Mouse (Mus musculus): ENCODE measurements at regions not wholly inside any gene's neighbourhood (a gene's known extent, or its start where the extent isn't known, plus 50 kb on each side); places are given as distances from the start of the nearest gene placed in this dataset.

DNA sequence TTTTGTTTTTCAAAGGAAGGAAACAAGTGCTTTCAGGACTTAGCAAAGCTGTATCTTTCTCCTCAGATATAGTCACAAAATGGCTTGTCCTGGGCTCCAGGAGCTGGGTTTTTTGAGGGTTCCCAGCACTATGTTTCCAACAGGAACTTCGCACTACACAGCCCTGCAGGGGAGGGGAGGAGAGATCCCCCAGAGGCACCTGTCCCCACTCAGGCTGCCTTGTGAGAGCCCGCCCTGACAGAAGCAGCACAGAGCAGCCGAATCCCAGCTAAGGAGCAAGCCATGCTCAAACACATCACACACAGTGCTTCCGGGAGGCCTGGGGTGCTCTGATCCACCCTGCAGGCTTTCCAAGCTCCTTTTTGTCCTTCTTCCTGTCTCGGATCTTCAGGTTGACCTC, 108.6 kb upstream of the Cdh4 start:
- no peak for DNase-seq (ENCODE audit: low read depth, low spot score)

DNA sequence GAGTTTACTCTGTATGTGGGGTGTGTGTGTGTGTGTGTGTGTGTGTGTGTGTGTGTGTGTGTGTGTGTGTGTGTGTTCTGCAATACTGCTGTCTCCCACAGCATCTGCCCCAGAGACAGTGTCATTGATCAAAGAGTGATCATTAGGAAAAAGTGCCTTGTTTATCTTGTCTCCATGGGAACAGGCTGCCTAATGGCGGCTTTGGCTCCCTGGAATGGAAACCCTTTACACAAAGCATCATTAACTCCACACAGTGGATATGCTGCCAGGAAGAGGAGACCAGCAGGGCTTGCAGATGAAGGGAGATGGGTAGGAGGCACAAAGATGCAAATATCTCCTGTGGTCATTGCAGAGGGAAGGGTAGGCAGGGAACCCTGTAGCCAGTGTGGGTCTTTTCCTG, 106.0 kb upstream of the Cdh4 start:
- no peak for DNase-seq (ENCODE audit: low read depth, low spot score)

DNA sequence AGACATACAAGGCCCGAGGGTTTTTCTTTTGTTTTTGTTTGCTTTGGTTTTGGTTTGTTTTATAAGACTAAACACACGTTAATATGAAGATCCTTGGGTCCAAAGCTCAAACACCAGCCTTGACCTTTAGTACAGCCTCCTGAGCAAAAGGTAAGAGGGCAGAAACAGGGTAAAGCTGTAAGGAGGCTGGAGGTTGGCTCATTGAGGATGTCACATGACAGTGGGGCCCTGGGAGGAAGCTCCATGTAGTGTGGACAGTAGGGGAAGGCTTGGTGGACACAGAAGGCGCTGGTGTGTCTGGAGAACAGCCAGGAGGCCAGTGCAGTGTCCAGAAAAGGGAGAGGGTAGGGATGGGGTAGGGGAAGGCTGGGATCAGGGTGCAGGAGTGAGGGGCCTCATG, 89.6 kb upstream of the Cdh4 start:
- no peak for DNase-seq (ENCODE audit: low read depth, low spot score)

DNA sequence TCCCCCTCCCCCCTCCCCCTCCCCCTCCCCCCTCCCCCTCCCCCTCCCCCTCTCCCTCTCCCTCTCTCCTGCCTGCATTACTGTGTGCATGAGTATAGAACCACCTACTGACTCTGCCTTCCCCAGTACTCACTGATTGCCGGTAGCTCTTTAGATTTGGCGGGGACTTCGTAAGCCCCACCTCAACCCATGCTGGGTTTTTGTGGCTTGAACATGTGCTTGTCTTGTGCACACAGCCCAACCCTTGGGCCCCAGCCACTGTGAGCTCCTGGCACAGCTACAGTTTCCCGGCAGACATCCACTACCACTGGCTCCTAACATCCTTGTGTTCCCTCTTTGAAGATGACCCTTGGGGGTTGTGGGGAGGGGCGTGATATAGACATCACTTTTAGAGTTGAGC, 87.4 kb upstream of the Cdh4 start:
- DNase-seq (ENCODE audit: low read depth, low spot score): no peak

DNA sequence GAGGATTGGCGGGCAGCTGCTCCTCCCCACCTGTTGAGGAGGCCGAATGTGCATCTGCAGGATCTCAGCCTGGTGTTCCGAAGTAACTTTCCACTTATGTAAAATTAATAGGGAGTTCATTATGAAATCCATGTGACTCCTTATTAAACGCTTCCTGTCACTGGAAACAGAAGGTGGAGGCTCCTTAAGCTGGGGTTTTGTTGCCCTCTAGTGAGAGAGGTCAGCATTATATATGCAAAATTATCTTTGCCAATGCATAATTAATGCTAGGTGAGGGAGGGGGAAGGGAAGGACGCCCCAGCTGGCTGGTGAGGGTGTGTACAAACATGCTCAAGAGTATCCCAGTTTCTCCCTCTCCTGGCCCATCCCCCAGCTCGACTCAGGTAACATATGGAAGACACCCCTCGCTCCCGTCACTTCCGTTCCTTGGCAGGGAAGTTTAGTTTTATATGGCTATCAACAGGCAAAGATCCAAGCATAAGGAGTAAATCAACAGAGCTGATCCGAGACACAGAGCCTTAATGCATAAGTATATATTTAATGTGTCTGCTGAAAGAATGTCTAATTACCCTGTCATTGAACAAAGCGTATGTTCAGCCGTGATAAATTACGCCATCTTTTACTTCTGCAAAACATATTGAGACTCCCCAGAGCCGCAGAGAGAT, 71.2 kb upstream of the Cdh4 start:
- DNase-seq (ENCODE audit: low read depth, low spot score): no peak

DNA sequence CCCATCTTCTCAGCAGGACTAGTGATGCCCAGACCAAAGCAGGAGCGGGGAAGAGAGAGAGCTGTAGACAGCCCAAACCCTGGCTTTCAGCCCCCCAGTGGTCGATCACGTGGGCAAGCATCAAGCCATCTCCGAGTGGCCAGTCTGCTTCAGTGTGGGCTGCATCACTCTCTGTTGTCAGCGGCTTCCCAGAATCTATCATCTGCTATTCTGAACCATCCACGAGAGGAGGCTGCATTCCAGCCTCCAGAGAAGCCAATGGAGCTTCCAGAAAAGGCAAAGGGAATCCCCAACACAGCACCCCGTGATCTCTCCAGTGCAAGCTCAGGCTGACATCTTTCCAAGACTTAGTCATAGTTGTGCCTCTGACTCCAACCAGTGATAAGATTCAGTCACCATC, 70.7 kb upstream of the Cdh4 start:
- DNase-seq (ENCODE audit: low read depth, low spot score): no peak

DNA sequence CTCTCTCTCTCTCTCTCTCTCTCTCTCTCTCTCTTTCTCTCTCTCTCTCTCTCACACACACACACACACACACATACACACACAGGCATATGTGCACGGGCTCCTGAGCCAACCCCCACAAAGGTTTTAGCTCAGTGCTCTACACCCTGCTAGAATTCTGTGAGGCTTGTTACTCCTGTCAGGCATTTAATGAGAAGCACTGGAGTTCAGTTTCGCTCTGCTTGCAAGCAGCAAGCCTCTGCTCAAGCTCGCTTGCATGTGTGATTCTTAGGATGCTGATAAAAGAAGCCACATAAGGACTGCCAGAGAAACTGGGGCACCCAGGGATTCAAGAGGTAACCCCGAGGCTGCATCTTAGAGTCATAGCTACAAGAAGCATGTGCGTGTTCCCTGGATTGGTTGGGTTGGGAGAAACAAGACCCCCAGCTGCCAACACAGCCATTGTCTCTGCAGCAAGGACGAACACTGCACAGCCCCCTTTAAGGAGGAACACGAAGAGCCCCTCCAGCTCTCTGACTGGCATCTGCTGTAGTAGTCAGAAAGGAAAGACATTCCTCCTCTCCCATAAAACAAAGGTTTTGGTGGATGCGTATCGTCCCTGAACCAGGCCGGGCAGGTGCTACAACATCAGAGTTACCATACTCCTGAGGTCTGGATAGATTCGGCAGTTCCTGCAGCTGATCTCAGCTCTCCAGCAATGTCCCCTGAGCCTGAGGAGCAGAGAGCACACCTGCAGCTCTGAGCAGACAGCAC, 62.4 kb upstream of the Cdh4 start:
- no peak for DNase-seq (ENCODE audit: low read depth, low spot score)

DNA sequence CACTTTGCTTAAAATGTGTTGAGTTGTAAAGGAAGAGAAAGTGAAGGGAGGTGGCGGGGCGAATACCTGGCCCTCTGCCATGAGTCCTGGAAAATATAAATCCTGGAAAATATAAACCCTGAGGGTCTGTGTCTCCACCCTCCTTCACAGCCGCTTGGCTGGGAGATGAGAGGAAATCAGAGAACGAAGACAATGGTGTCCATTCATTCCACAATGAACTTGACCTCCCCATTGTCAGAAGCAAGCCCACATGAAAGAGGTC, 61.9 kb upstream of the Cdh4 start:
- no peak for DNase-seq (ENCODE audit: low read depth, low spot score)

DNA sequence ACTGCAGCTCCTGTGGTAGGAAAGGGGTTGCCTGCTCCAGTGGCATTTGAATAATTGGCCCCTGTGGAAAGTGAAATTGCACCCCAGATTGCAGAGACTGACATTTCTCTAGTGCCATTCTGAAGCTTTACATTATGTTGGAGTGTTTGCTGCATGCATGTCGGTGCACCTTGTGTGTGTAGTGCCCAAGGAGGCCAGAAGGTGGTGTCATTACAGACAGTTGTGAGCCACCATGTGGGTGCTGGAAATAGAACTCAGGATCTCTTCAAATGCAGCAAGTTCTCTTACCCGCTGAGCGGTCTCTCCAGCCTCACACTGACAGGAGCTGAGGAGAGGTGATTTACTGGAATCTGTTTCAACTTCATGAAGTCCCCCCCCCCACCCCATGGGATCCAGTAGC, 60.3 kb upstream of the Cdh4 start:
- DNase-seq (ENCODE audit: low read depth, low spot score): no peak

DNA sequence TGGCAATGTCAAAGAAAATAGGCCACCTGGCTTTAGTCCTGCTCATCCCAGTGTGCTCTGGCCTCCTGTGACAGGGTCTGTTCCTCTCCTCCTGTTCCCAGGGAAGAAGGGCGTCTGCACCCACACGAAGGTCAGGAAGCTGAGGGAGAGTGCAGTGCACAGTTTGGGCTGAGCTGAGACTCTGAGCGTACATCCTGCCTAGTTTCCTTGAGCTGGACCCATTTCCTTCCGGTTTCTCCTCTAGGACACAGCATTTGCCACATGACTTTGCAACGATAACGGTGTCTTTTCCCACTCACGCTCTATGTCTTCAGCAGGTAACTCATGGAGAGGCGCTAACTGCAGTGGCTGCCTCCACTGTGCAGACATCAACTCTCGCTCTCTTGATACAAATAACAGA, 59.6 kb upstream of the Cdh4 start:
- no peak for DNase-seq (ENCODE audit: low read depth, low spot score)

DNA sequence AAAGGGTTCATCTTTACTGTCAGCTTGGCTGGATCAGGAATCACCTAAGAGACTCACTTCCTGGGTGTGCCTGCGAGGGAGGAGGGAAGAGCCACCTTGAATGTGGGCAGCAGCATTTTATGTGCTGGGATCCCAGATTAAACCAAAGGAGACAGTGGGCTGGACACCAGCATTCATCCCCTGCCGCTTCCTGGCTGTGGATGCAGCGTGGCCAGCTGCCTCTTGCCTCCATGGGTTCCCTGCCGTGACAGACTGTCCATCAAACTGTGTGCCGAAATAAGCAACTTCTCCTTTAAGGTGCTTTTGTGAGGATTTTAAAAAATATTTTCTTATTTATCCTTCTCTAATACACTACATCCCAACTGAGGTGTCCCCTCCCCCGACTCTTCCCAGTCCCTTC, 55.4 kb upstream of the Cdh4 start:
- DNase-seq (ENCODE audit: low read depth, low spot score): no peak

DNA sequence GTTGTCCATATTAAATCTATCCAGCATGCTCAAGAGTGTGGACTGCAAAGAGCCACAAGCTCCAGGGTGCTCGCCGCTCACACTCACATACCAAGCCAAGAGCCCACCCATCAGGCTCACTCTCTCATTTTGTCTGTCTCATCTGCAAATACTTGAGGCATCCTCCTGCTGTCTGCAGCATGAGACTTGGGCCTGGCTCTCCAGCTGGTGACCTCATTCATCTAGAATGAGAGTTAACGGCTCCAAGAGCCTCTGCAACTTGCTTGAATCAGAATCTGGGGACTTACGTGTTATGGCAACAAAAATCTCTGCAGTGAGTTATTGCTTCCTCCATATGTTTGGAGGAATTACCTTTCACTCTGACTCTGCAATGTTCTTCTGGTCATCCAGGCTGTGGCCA, 51.7 kb upstream of the Cdh4 start:
- DNase-seq (ENCODE audit: low read depth, low spot score): no peak

DNA sequence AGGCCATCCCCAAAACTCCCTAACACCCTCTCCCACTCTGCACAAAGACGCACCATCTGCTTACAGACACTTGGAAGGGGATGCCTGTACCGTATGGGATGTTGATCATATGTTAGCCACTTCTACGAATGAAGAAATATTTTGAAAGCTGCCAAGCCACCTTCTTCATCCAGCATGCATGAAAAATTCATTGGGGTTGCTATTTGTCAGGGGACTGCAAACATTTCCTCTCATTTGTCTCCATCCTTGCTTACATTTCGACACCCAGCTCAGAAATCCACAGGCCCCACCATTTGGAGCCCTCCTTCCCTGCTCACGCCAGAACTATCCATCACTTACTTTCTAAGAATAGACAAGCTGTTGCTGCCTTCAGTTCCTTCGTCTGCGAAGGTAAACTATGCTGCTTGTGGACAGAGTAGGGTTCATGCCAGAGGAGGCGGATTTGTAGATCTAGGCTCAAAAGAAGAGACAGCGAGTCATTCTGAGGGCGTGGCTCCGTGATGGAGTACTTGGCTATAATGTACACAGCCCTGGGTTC, 51.2 kb upstream of the Cdh4 start:
- DNase-seq (ENCODE audit: low read depth, low spot score): no peak
